Mouse (Mus musculus): ENCODE measurements at regions not wholly inside any gene's neighbourhood (a gene's known extent, or its start where the extent isn't known, plus 50 kb on each side); places are given as distances from the start of the nearest gene placed in this dataset.

GRCm38 (mm10) chr13:97423911-97424310 lies 183.0 kb downstream of the Enc1 start:
- no peak for DNase-seq (ENCODE audit: low spot score in 2 of 2)

GRCm38 (mm10) chr13:97423298-97423817 lies 182.5 kb downstream of the Enc1 start:
- no peak for DNase-seq (ENCODE audit: low spot score in 2 of 2)

- no peak for DNase-seq (ENCODE audit: low spot score in 2 of 2)
Observed at GRCm38 (mm10) chr13:97422897-97423296, 182.0 kb downstream of the Enc1 start.

- no peak for DNase-seq (ENCODE audit: low spot score in 2 of 2)
Observed at GRCm38 (mm10) chr13:97421831-97422230, 180.9 kb downstream of the Enc1 start.

DNA sequence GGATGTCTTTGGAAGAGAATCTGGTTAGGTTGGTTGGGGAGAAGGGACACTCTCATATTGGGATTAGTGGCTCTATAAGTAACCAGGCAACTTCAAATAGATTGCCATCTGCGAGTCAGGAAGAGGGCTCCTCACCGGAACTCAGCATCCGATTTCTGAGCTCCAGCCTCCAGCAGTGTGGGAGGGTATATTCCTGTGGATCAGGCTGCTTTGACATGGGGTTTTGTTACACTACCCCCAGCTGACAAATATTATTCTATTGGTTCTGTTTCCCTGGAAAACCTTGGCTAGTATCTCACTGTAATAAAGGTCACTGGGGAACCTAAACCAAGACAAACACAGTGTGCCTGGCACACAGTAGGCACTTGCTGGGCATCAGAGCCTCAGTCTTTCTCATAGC lies 179.9 kb downstream of the Enc1 start:
- DNase-seq (ENCODE audit: low spot score in 2 of 2) = no peak

DNA sequence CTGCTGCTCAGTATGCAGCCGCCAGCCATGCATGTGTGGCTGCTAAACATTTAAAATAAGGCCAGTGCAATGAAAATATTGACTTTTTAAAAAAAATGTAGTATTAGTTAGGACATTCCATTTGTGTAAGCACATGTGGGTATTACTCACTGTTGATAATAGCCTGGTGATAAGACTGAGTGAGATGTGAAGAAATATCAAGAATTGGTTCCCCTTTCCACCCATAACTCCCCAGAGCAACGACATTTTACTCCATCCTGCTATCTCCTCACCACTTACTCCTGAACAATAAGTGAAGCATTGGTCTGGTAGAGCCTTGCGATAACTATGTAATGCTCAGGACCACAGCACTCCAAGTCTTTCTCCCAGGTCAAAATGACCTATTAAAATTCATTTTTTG lies 178.2 kb downstream of the Enc1 start:
- DNase-seq (ENCODE audit: low spot score in 2 of 2) = no peak

- no peak for DNase-seq (ENCODE audit: low spot score in 2 of 2)
Observed at GRCm38 (mm10) chr13:97418681-97419080, 177.8 kb downstream of the Enc1 start.

- DNase-seq (ENCODE audit: low spot score in 2 of 2) = no peak
Observed at GRCm38 (mm10) chr13:97418081-97418480, 177.2 kb downstream of the Enc1 start.

- DNase-seq (ENCODE audit: low spot score in 2 of 2) = no peak
Observed at GRCm38 (mm10) chr13:97415927-97416709, 175.2 kb downstream of the Enc1 start.

DNA sequence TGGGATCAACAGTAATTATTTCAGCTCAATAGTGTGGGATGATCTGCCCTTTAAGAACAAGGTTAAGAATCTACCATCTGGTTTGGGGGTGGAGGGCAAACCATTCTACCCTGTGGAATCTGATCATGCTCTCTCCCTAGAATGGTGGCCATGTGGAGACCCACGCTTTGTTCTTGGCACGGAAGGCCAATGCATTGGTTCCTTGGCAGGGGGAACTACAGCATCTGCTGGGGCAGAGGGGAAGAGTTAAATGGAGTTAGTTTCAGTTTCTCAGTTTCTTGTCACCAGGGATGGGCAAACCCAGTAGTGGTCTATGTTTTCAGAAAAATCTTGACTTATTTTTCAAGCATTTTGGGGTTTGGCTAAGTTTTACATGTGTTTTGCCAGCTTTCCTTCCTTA lies 174.5 kb downstream of the Enc1 start:
- no peak for DNase-seq (ENCODE audit: low spot score in 2 of 2)

DNA sequence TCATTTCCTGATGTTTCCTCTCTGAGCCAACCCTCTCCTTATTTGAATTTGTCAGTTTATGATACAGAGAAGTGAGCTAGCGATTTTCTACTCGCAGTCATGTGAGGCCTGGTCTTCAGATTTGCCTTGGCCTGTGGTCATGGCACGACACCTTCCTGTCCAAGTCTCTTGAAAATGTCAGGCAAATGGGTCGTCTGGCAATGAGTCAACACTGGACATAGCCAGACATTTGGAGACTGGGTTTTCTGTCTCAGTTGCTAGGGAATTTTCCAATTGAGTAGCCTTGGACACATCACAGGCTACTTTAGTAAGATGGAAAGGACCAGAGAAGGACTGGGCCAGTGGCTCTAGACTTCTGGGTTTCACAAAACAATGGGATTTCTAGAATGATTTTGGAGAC lies 171.2 kb downstream of the Enc1 start:
- DNase-seq (ENCODE audit: low spot score in 2 of 2) = no peak

DNA sequence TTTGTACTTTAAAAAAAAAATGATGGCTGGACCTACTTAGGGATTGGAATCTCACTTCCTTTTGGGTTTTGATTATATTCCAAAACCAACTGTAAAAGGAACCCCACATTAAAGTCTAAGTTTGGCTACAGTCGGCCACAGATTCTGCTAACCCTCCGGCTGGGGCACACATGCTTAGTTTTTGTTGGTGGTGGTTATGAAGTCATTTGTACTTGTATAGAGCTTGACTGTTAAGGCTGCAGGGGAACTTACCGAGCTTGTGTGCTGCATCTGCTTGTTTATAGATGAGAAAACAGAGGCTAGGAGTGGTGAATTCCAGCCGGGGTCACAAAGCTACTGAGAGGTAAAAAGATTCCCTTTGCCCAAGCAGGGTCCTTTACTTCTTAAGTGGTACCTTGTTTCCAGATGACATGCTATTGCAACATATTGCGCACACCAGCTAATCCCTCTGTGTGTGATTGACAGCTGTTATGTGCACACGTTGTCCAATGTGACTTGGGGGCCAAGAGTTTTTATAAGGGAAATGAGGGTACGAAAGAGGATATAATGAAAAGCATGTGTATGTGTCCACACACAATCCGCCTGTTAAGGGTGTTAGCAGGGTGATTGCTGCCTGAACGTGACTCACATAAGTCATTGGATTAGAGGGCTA lies 169.8 kb downstream of the Enc1 start:
- DNase-seq (ENCODE audit: low spot score in 2 of 2) = no peak

DNA sequence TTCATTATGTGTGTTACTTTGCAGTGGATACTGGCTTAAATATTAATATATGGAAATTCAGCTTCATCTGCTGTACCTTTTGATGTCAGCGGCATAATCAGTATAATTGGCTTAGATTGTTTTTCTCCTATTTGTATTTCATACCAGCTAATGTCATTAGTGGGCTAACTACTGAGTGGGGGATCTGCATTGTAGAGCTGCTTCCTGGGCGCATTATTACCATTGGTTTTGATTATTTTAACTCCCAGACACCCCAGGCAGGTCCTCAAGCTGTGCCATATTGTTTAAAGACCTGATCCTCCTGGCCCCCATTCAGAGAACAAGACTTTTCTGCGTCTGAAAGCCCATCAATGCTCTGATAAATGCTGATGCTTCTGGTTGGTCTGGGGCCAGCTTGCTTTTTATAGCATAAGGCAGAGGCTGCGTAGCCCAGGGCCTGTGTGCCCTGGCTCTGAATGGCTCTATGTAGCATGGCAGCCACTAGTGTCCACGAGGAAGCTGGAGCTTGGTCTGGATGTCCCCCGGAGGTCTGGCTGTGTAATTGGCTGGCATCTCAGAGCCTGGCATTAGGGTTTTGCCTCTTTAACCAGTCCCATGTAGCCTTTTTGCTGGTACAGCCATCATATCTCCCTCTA lies 169.1 kb downstream of the Enc1 start:
- no peak for DNase-seq (ENCODE audit: low spot score in 2 of 2)

GRCm38 (mm10) chr13:97409291-97409780 lies 168.4 kb downstream of the Enc1 start:
- no peak for DNase-seq (ENCODE audit: low spot score in 2 of 2)

DNA sequence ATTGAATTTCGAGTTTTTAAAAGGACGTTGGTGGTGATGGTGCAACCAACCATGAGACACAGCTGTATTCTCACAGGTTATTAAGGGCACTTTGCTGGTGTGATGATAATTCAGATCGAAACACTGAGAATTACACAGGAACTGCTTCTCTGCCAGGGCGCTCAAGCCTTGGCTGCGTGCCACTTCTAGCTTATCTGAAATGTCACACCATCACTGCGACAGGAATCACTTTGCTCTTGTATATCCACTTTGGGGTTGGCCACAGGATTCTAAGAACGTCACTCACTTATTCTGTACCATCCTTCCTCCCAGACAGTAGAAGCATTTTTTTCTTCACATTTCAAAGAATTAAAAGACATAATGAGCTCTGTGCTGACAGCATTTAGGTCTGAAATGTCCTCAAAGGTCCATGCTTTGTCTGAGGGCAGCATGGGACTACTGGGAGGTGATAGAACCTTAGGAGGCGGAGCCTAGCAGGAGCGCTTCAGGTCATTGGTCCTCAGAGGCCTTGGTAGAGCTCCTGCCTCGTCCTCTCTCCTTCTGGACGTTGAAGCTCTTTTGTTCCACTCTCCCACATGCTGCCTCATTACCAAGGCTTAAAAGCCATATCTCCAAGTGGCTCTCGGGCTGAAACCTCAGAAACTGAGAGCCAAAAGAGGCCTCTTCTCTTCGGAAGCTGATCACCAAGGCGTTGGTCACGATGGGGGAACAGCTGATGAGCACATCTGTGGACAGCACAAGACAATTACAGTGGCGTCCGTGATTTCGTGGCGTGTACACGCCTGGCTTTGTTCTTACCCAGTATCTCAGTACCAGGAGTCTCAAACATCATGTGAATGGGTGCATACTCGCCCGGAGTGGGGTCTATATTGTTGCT lies 167.7 kb downstream of the Enc1 start:
- no peak for DNase-seq (ENCODE audit: low spot score in 2 of 2)

DNA sequence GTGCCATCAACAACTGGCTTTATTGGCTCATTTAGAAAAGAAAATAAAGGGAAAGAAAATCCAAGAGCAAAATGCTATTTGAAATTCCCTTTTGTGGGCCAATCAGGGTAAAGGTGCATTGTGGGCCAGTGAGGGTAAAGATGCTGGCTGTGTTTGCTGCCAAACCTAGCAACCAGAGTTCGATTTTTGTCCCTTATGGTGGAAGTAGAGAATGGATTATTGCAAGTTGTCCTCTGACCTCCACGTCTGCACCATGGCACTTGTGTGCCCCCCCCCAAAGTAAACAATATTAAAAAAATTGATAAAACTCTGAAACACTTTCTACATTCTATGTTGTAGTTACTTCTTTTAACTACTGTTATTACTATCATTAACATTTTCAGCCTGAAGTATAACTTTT lies 166.9 kb downstream of the Enc1 start:
- DNase-seq (ENCODE audit: low spot score in 2 of 2) = no peak

DNA sequence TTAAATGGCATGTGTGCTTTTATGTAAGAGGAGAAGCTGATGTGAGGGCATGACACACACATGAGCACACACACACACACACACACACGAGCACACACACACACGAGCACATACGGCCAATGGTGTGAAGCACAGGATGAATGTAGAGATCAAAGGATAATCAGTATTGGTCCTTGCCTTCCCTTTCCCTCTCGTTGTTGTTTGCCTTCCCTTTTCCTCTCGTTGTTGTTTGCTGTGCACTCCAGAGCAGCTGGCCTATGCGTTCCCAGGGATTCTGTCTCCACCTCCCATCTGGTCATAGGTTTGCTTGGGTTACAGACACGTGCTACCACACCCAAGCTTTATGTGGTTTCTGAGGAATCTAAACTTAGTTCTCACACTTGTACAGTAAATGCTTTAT lies 165.8 kb downstream of the Enc1 start:
- no peak for DNase-seq (ENCODE audit: low spot score in 2 of 2)

GRCm38 (mm10) chr13:97402164-97402761 lies 161.4 kb downstream of the Enc1 start:
- DNase-seq (ENCODE audit: low spot score in 2 of 2) = no peak

- DNase-seq (ENCODE audit: low spot score in 2 of 2) = no peak
Observed at GRCm38 (mm10) chr13:97401620-97402019, 160.7 kb downstream of the Enc1 start.

GRCm38 (mm10) chr13:97398041-97398440 lies 157.1 kb downstream of the Enc1 start:
- DNase-seq (ENCODE audit: low spot score in 2 of 2) = no peak

Data from thymus, postnatal 10 days (tissue).